Mouse (Mus musculus): ENCODE data around the gene Slc6a9. TPM values are rescaled to one million over a fixed set of nuclear protein-coding genes. Genes with fewer than 3 reads are reported as not detected.

Slc6a9 gene
- total RNA-seq, 2 experiments from 2014 or later: 0.68 TPM; not detected in 1

GRCm38 (mm10) chr4:117870437-117870836, 36.1 kb downstream of the Slc6a9 start:
- no peak for ATAC-seq (replicated peaks; ENCODE audit: low FRiP score, low TSS enrichment, poor library complexity, severe bottlenecking)

- no peak for ATAC-seq (replicated peaks; ENCODE audit: low FRiP score, low TSS enrichment, poor library complexity, severe bottlenecking)
These were observed 37.5 kb downstream of the Slc6a9 start for GRCm38 (mm10) chr4:117871787-117872186.

GRCm38 (mm10) chr4:117872471-117872886, 38.2 kb downstream of the Slc6a9 start, which contains the start of gene Ccdc24:
Gene Ccdc24 (minus strand): TSS chr4:117872557.
- ATAC-seq (replicated peaks; ENCODE audit: low FRiP score, low TSS enrichment, poor library complexity, severe bottlenecking): no peak

- ATAC-seq (replicated peaks; ENCODE audit: low FRiP score, low TSS enrichment, poor library complexity, severe bottlenecking): no peak
These were observed 39.3 kb downstream of the Slc6a9 start for GRCm38 (mm10) chr4:117873615-117874014.

GRCm38 (mm10) chr4:117878301-117878700, 44.0 kb downstream of the Slc6a9 start:
- no peak for ATAC-seq (replicated peaks; ENCODE audit: low FRiP score, low TSS enrichment, poor library complexity, severe bottlenecking)

- ATAC-seq (replicated peaks; ENCODE audit: low FRiP score, low TSS enrichment, poor library complexity, severe bottlenecking): no peak
These were observed 44.4 kb downstream of the Slc6a9 start for GRCm38 (mm10) chr4:117878703-117879102.

- no peak for ATAC-seq (replicated peaks; ENCODE audit: low FRiP score, low TSS enrichment, poor library complexity, severe bottlenecking)
These were observed 48.7 kb downstream of the Slc6a9 start, which contains the start of gene B4galt2 for GRCm38 (mm10) chr4:117882701-117883691. Gene B4galt2 (minus strand): TSS chr4:117883487.

GRCm38 (mm10) chr4:117884146-117884545, 49.8 kb downstream of the Slc6a9 start:
- no peak for ATAC-seq (replicated peaks; ENCODE audit: low FRiP score, low TSS enrichment, poor library complexity, severe bottlenecking)

GRCm38 (mm10) chr4:117885093-117885492, 50.8 kb downstream of the Slc6a9 start:
- ATAC-seq (replicated peaks; ENCODE audit: low FRiP score, low TSS enrichment, poor library complexity, severe bottlenecking): no peak

GRCm38 (mm10) chr4:117885994-117886393, 51.7 kb downstream of the Slc6a9 start:
- no peak for ATAC-seq (replicated peaks; ENCODE audit: low FRiP score, low TSS enrichment, poor library complexity, severe bottlenecking)

GRCm38 (mm10) chr4:117886644-117887043, 52.3 kb downstream of the Slc6a9 start:
- peak; percentile 19; the same call in 1 of the 2 replicates for ATAC-seq (replicated peaks; ENCODE audit: low FRiP score, low TSS enrichment, poor library complexity, severe bottlenecking)

- peak; percentile 82 for ATAC-seq (replicated peaks; ENCODE audit: low FRiP score, low TSS enrichment, poor library complexity, severe bottlenecking)
These were observed 52.8 kb downstream of the Slc6a9 start, which contains the start of gene Atp6v0b for GRCm38 (mm10) chr4:117887133-117887532. Gene Atp6v0b (minus strand): TSS chr4:117887333.

- no peak for ATAC-seq (replicated peaks; ENCODE audit: low FRiP score, low TSS enrichment, poor library complexity, severe bottlenecking)
These were observed 53.6 kb downstream of the Slc6a9 start for GRCm38 (mm10) chr4:117887920-117888319.

GRCm38 (mm10) chr4:117889471-117889870, 55.2 kb downstream of the Slc6a9 start:
- no peak for ATAC-seq (replicated peaks; ENCODE audit: low FRiP score, low TSS enrichment, poor library complexity, severe bottlenecking)

- no peak for ATAC-seq (replicated peaks; ENCODE audit: low FRiP score, low TSS enrichment, poor library complexity, severe bottlenecking)
These were observed 55.7 kb downstream of the Slc6a9 start for GRCm38 (mm10) chr4:117890031-117890430.

- no peak for ATAC-seq (replicated peaks; ENCODE audit: low FRiP score, low TSS enrichment, poor library complexity, severe bottlenecking)
These were observed 56.4 kb downstream of the Slc6a9 start for GRCm38 (mm10) chr4:117890750-117891149.

- peak; percentile 86 for ATAC-seq (replicated peaks; ENCODE audit: low FRiP score, low TSS enrichment, poor library complexity, severe bottlenecking)
These were observed 57.4 kb downstream of the Slc6a9 start, which contains the start of gene Dph2 for GRCm38 (mm10) chr4:117891738-117892161. Gene Dph2 (minus strand): TSS chr4:117892032.

GRCm38 (mm10) chr4:117893376-117893775, 59.1 kb downstream of the Slc6a9 start:
- peak; percentile 42; the same call in 1 of the 2 replicates for ATAC-seq (replicated peaks; ENCODE audit: low FRiP score, low TSS enrichment, poor library complexity, severe bottlenecking)

- ATAC-seq (replicated peaks; ENCODE audit: low FRiP score, low TSS enrichment, poor library complexity, severe bottlenecking): no peak
These were observed 60.3 kb downstream of the Slc6a9 start for GRCm38 (mm10) chr4:117894601-117895000.

GRCm38 (mm10) chr4:117895339-117895738, 61.0 kb downstream of the Slc6a9 start:
- no peak for ATAC-seq (replicated peaks; ENCODE audit: low FRiP score, low TSS enrichment, poor library complexity, severe bottlenecking)

All from megakaryocyte-erythroid progenitor cell, adult 5-6 weeks (primary cell).